Mouse (Mus musculus) central nervous system, embryonic 18 days (tissue): Measurements from ENCODE around the gene Gadd45gip1. TPM values are rescaled to one million over a fixed set of nuclear protein-coding genes. Genes with fewer than 3 reads are reported as not detected.

Experiments used
- polyA plus RNA-seq: library from polyadenylated mRNA; depleted of rRNA; stranded (reverse); fragments of >200 nt; gene quantifications from 2 replicates; pipeline ENCODE4 v1.2.3, GENCODE M21; 2012; rRNA removed

Gadd45gip1 gene
- polyA plus RNA-seq: 30.8 and 35.2 TPM in 2 replicates

DNA sequence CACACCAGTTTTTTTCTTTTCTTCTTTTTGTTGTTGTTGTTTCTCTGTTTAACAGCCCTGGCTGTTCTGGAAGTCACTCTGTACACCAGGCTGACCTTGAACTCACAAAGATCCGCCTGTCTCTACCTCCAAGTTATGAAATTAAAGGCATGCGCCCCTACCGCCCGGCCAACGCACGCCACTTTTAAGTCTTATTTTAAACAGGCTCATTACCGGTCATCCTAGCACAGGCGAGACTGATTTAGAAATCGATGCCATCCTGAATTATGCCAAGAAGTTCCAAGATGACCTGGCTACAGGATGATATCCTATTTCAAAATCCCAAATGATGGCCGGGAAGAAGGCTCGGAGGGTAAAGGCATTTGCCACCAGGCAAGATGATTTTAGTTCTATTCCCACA, at the start of gene Gadd45gip1:
Gene Gadd45gip1, plus strand, starts transcription at position 33 of the 400 bp plus-strand sequence.

DNA sequence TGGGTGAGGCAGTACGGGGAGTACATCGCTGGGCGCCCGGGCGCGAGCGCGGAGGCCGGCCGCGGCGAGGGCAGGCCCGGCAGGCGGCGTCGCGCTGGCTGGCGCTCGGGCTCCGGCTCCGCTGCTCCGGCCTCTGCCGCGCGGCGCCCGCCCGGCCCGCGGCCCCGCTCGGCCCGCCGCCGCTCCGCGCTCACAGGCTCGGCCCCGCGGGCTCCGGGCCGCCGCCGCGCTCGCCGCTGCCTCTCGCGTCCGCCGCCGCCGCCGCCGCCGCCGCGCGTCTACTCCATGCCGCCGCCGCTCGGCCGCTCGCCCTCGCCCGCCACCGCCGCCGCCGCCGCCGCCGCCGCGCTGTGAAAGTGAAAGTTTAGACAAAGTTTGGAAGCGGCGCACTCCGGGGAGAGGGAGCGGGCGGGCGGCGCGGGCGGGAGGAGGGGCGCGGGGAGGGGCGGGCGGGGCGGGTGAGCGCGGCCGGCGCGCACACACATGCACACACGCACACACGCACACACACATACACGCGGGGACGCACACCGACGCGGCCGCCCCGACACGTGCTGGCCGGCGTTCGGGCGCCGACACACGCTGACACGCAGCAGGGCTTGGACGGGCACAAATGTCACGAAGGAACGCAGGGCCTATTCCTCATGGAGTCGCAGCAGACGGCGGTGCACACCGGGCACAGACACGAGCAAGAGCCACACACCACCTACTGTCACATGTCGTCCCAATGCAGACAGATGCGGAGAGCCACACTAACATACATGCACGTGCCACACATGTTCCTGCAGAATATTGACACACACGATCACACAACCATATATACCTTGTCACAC, 31.1 kb upstream of the Gadd45gip1 start, which contains the start of gene Nfix:
Gene Nfix, minus strand, starts transcription at position 346 of the 833 bp plus-strand sequence.

DNA sequence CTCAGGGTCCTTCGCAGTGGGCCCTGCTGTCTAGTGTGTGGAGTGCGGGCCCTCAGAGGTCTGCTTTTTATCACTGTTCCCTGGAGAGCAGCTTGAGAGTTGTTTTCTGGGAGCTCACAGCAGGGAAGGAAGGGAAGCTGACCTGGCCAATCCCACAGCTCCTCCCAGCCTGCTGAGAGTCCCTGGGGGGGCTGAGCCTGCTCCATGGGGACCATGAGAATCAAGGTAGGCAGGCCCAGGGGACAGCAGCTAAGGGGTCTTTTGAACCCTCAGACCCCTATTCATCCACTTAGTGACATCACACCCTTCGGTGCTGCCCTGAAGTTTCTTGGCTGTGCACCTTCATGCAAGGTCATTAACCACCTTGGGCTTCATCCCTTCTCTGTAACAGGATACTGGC, 8.6 kb upstream of the Gadd45gip1 start, which contains the start of gene Dand5:
Gene Dand5, minus strand, starts transcription at position 101 of the 400 bp plus-strand sequence.

DNA sequence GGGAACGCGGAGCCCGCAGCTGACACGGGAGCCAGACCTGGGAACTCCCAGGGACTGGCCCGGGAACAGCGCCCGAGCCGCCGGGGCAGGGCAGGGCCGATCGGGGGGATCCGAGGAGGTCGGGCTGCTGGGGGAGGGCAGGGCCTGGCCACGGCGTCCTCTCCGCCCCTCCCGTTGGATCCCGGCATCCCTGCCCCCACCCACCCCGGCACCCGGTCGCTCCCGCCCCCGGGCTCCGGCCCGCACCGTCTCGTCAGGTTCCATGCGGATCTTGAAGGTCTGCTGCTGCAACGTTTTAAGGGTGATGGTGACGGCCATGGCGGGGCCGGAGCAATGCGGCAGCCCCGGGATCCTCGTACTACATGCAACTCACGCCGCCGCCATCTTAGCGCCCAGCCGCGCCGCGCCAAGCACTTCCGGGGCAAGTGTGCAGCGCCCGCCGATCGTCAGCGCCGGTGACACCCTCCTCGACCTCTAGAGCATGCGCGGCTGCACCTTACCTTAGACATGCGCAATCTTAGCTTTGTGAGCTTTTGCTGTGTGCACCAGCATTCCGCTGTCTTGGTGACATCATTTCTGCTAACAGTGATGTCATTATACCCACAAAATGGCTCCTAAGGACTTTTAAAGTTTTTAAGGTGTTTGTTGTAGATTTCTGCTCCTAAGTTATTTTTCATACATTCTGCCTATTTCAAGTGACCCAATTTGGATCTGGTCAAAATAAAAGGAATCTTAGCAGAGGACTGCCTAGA, 9.1 kb downstream of the Gadd45gip1 start, which contains the start of gene Rad23a:
Gene Rad23a, minus strand, starts transcription at position 418 of the 752 bp plus-strand sequence.

DNA sequence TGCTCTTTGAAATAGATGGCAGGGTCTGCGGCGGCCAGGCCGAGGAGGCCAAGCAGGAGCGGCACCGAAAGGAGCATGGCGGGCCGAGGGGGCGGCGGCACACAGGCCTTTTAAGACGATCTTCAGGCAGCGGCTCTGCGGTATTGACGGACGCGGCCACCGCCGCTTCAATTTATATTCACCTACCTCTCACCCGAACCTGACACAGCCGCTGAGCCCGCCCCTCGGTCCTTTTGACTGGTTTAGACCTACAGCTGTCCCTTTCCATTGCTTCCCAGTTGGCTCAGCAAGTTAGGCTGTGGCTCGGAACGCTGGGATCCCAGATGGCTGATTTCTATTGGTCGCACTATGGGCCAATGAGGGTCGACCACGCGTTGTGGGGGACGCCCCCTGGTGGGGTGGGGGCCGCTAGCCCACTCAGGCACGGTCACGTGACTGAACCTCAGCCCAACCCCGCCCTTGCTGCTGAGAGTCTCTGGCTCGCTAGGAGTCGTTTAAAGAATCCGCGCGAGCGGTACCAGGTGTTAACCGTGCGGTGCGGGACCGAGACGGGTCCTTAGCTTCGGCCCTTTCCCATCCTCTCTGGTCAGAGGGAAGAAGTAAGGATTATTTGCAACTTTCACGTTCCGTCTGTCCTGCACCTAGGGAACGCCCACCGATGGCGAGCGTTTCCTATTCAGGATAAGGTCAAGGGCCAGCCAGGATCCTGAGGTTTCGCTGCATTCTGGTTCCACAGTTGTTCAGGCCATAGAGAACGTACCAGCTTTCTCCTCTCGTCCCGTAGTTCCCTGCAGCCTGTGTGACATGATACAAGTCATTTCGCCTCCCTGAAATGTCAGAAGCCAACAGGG, 15.6 kb downstream of the Gadd45gip1 start, which contains the start of gene Calr:
Gene Calr, minus strand, starts transcription at position 213 of the 851 bp plus-strand sequence.

DNA sequence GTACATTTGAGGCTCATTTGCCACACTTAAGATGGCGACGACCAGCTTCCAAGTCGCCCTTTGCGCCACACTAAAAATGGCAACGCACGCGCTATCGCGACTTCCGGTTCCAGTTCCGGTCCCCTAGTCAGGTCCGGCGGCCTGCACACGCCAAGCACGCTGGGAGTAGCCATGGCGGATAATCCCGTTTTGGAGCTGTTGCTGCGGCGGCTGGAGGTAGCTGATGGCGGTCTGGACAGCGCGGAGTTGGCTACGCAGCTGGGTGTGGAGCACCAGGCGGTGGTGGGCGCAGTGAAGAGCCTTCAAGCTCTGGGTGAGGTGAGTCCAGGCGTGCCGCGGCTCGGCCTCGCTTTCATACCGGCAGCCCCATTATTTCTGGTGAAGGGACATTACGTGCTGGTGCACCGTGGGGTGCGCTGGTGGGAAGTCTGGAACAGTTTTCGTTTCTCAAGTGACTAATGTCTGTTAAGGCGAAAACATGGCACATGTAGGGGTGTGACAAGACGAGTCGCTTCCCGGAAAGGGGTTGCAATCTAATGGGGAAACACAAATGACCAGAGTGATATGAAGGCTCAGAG, 25.6 kb downstream of the Gadd45gip1 start, which contains the start of gene Farsa:
Gene Farsa, plus strand, starts transcription at position 126 of the 578 bp plus-strand sequence.

DNA sequence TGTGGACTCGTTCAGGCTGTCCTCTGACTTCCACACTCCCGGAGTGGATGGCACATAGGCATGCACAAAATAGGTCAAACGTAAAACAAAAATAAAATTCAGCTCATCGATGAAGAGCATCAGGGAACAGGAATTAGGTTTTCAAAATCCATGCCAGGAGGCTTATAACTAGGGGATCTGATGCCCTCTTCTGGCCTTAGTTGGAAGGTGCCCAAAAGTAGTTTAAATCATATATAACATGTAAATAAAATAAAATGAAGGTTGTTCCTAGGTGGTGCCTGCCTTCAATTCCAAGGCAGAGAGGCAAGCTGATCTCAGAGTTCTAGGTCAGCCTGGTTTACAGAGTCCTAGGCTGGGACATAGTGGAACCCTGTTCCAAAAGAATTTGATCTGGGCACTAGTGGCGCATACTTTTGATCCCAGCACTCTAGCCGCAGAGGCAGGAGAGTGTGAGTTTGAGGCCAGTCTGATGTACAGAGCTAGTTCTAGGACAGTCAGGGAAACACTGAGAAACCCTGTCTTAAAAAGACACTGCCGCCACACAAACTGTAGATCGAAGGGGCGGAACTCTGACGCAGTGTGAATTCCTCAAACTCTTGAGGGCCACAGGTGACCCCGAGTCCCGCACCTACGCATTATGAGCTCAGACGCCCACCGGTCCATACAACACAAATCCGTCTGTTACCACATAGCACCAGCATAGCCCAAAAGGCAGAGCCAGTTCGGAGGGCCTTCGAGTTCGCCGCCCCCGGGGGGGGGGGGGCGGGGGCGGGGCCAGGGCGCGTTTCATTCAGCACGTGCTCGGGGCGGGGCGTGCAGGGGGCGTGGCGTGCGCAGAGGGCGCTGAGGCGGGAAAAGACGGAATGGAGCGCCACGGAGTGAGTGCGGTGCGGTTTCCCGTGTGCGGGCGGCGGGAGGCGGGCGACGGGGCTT, 40.3 kb downstream of the Gadd45gip1 start, which contains the start of gene Syce2:
Gene Syce2, plus strand, starts transcription at position 736 of the 933 bp plus-strand sequence.

Other genes starting within 250 kb of the Gadd45gip1 start
- 4.8 and 5.3 TPM in 2 replicates for gene Ier2, start 168.7 kb upstream of the Gadd45gip1 start, polyA plus RNA-seq
- 140 and 147 TPM in 2 replicates for gene Trmt1, start 145.2 kb upstream of the Gadd45gip1 start, polyA plus RNA-seq
- 54.4 and 58.8 TPM in 2 replicates for gene Nacc1, start 143.7 kb upstream of the Gadd45gip1 start, polyA plus RNA-seq
- gene Lyl1, start 130.1 kb upstream of the Gadd45gip1 start, polyA plus RNA-seq: 3.0 and 3.1 TPM in 2 replicates
- gene G430095P16Rik, start 108.5 kb upstream of the Gadd45gip1 start, polyA plus RNA-seq: 0.32 and 0.47 TPM in 2 replicates
- gene Nfix, start 31.2 kb upstream of the Gadd45gip1 start, polyA plus RNA-seq: 45.9 and 59.1 TPM in 2 replicates
- 9.1 and 10.1 TPM in 2 replicates for gene Dand5, start 8.7 kb upstream of the Gadd45gip1 start, polyA plus RNA-seq
- gene Rad23a, start 9.1 kb downstream of the Gadd45gip1 start, polyA plus RNA-seq: 52.2 and 59.0 TPM in 2 replicates
- 521 and 537 TPM in 2 replicates for gene Calr, start 15.4 kb downstream of the Gadd45gip1 start, polyA plus RNA-seq
- 116 and 119 TPM in 2 replicates for gene Farsa, start 25.5 kb downstream of the Gadd45gip1 start, polyA plus RNA-seq
- gene Syce2, start 40.6 kb downstream of the Gadd45gip1 start, polyA plus RNA-seq: 31.6 and 36.2 TPM in 2 replicates
- 50.4 and 56.7 TPM in 2 replicates for gene Gcdh, start 62.4 kb downstream of the Gadd45gip1 start, polyA plus RNA-seq
- gene Klf1, start 70.4 kb downstream of the Gadd45gip1 start, polyA plus RNA-seq: 0.32 and 0.45 TPM in 2 replicates
- gene Dnase2a, start 77.0 kb downstream of the Gadd45gip1 start, polyA plus RNA-seq: 3.3 TPM in 2 replicates
- 122 and 141 TPM in 2 replicates for gene Mast1, start 105.8 kb downstream of the Gadd45gip1 start, polyA plus RNA-seq
- gene Rtbdn, start 115.5 kb downstream of the Gadd45gip1 start, polyA plus RNA-seq: 8.7 and 10.8 TPM in 2 replicates
- 0.75 TPM in 1 of 2 replicates, not detected in the other for gene Gm49661, start 137.9 kb downstream of the Gadd45gip1 start, polyA plus RNA-seq
- gene Prdx2, start 138.1 kb downstream of the Gadd45gip1 start, polyA plus RNA-seq: 668 and 713 TPM in 2 replicates
- gene Rnaseh2a, start 138.2 kb downstream of the Gadd45gip1 start, polyA plus RNA-seq: 41.1 and 47.4 TPM in 2 replicates
- gene Junb, start 147.2 kb downstream of the Gadd45gip1 start, polyA plus RNA-seq: 7.0 and 11.0 TPM in 2 replicates
- 42.6 and 48.9 TPM in 2 replicates for gene Hook2, start 159.1 kb downstream of the Gadd45gip1 start, polyA plus RNA-seq
- 0.05 TPM in 2 replicates for gene Best2, start 183.0 kb downstream of the Gadd45gip1 start, polyA plus RNA-seq
- gene Asna1, start 193.8 kb downstream of the Gadd45gip1 start, polyA plus RNA-seq: 218 and 220 TPM in 2 replicates
- gene Trir, start 195.3 kb downstream of the Gadd45gip1 start, polyA plus RNA-seq: 203 and 208 TPM in 2 replicates
- gene Tnpo2, start 205.4 kb downstream of the Gadd45gip1 start, polyA plus RNA-seq: 131 and 148 TPM in 2 replicates
- 101 and 106 TPM in 2 replicates for gene Fbxw9, start 228.5 kb downstream of the Gadd45gip1 start, polyA plus RNA-seq
- 0.66 and 0.82 TPM in 2 replicates for gene Gm5741, start 236.5 kb downstream of the Gadd45gip1 start, polyA plus RNA-seq
- gene Dhps, start 240.2 kb downstream of the Gadd45gip1 start, polyA plus RNA-seq: 79.2 and 83.7 TPM in 2 replicates
- 121 and 138 TPM in 2 replicates for gene Wdr83os, start 249.2 kb downstream of the Gadd45gip1 start, polyA plus RNA-seq
- 70.0 and 71.1 TPM in 2 replicates for gene Wdr83, start 249.8 kb downstream of the Gadd45gip1 start, polyA plus RNA-seq